Mouse (Mus musculus) heart, adult 2 months (tissue): Measurements from ENCODE around the gene Tbc1d30.

Source experiments
- CTCF ChIP-seq: fragments of 200-600 bp; IDR thresholded peaks from 2 replicates; pipeline ENCODE4 v1.8.1; 2022; ENCODE audit warnings: antibody characterized with exemption, mild to moderate bottlenecking, moderate library complexity
- EP300 ChIP-seq: fragments of 200-500 bp; IDR thresholded peaks from 2 replicates; pipeline ENCODE4 v1.6.1; 2011; ENCODE audit warnings: low read depth, low read length, control low read depth; ENCODE audit not compliant: insufficient read depth
- POLR2A ChIP-seq: fragments of 200-500 bp; IDR thresholded peaks from 2 replicates; pipeline ENCODE4 v1.6.1; 2011; ENCODE audit warnings: mild to moderate bottlenecking, low read depth, low read length, control low read depth; ENCODE audit not compliant: insufficient read depth

DNA sequence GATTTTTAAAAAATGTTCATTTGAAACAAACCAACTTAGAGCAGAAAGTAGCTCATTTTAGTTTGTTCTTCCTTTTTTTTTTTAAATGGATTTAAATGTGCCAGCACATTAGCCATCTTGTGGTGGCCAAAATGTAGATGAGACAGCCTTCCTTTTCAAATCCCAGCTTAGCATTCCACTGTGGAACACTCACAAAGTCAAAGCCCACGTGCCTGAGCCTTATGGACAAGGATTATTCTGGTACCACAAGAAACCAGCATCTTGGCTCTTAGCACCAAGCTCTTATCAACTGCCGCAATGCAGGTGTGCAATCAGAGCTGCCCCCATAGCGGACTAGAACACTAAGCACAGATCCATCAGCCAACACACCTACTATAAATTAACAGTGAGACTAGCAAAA lies 47.5 kb downstream of the Tbc1d30 start:
- TF ChIP-seq CTCF: no peak
- no peak for TF ChIP-seq POLR2A
- no peak for TF ChIP-seq EP300
